Mouse (Mus musculus) intestine, embryonic 15.5 days (tissue): ENCODE results near the gene Kcnh1. TPM values are rescaled to one million over a fixed set of nuclear protein-coding genes. Genes with fewer than 3 reads are reported as not detected.

Source experiments
- ATAC-seq: fragments of 200-750 bp; cut with Nextera tagmentation; 2 replicates; pipeline ENCODE4 v1.8.0; 2017; ENCODE audit warnings: moderate TSS enrichment, moderate library complexity
- H3K27ac ChIP-seq: fragments of 300-500 bp; sonication (generic); 2 replicates; pipeline ENCODE4 v1.5.1; 2015; ENCODE audit warnings: mild to moderate bottlenecking, inconsistent platforms
- H3K27me3 ChIP-seq: fragments of 300-500 bp; sonication (generic); replicated peaks from 2 replicates; pipeline ENCODE4 v1.6.1; 2015; ENCODE audit warnings: inconsistent platforms
- H3K36me3 ChIP-seq: fragments of 300-500 bp; sonication (generic); 2 replicates; pipeline ENCODE4 v1.6.1; 2015; ENCODE audit warnings: inconsistent platforms
- H3K4me1 ChIP-seq: fragments of 300-500 bp; sonication (generic); replicated peaks from 2 replicates; pipeline ENCODE4 v1.6.1; 2015; ENCODE audit warnings: inconsistent platforms
- H3K4me2 ChIP-seq: fragments of 300-500 bp; sonication (generic); replicated peaks from 2 replicates; pipeline ENCODE4 v1.6.1; 2015; ENCODE audit warnings: mild to moderate bottlenecking, inconsistent platforms
- H3K4me3 ChIP-seq: fragments of 300-500 bp; sonication (generic); replicated peaks from 2 replicates; pipeline ENCODE4 v1.5.1; 2015; ENCODE audit warnings: inconsistent platforms
- H3K9ac ChIP-seq: fragments of 300-500 bp; sonication (generic); 2 replicates; pipeline ENCODE4 v1.6.1; 2015; ENCODE audit warnings: inconsistent platforms
- H3K9me3 ChIP-seq: fragments of 300-500 bp; sonication (generic); 2 replicates; pipeline ENCODE4 v1.6.1; 2016; ENCODE audit warnings: inconsistent platforms
- WGBS: fragments of 180-500 bp; shearing (Covaris S2); methylation state at CpG from one replicate; pipeline ENCODE4 v1.1.7; 2015; 5-methylcytosine and 5-hydroxymethylcytosine counted together
- polyA plus RNA-seq: library from polyadenylated mRNA; unstranded; fragments of >200 nt; fragmentation: Nextera tagmentation; extraction: Ambion mirVana; gene quantifications from 2 replicates; pipeline ENCODE4 v1.2.1, GENCODE M21; 2015

Gene Kcnh1
- polyA plus RNA-seq, 1 experiment from 2014 or later: 0.99 TPM

GRCm38 (mm10) chr1:192307055-192307454 is 116.5 kb downstream of the Kcnh1 start:
- Histone ChIP-seq H3K27me3 (no peaks in the 10 kb centered on the region), H3K9me3 (no peaks in the 10 kb centered on the region), H3K4me2 (no peak overlapping the region), H3K9ac (no peak overlapping the region), H3K27ac (no peak overlapping the region), H3K4me3 (no peak overlapping the region), H3K36me3 (no peaks in the 10 kb centered on the region), H3K4me1 (0 out of 2 replicates have a peak, but pooled peaks cover 8% of the 10 kb centered on the region)
- ATAC-seq: no peak

DNA sequence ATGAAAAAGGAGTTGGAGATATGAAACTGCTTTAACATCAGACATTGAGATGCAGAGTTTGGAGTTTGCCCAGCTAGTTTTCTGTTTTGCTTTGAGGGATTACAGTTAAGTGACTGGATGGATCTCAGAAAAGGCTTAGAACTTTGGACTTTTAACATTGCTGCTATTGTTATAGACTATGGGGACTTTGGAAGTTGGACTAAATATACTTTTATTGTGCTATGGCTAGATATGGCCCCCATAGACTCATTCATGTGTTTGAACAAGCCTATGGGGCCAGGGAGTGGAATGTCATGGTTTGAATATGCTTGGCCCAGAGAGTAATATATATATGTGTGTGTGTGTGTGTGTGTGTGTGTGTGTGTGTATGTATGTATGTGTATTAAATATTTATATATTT is 120.7 kb downstream of the Kcnh1 start:
- H3K4me3 ChIP-seq: no peak overlapping the region
- no peaks in the 10 kb centered on the region for H3K36me3 ChIP-seq
- no peak overlapping the region for H3K4me2 ChIP-seq
- ATAC-seq: peak; percentile 90
- H3K9me3 ChIP-seq: no peaks in the 10 kb centered on the region
- H3K27ac ChIP-seq: peak overlapping the region; percentile 76
- H3K9ac ChIP-seq: no peak overlapping the region
- H3K27me3 ChIP-seq: no peaks in the 10 kb centered on the region
- H3K4me1 ChIP-seq: peaks cover 16% of the 10 kb centered on the region

GRCm38 (mm10) chr1:192311851-192312438 is 121.4 kb downstream of the Kcnh1 start:
- H3K9me3 ChIP-seq: no peaks in the 10 kb centered on the region
- WGBS: 55% methylated on average over 6 of the region's 6 CpGs
- H3K4me3 ChIP-seq: no peak overlapping the region
- peak; percentile 61 for ATAC-seq
- H3K27me3 ChIP-seq: no peaks in the 10 kb centered on the region
- H3K36me3 ChIP-seq: no peaks in the 10 kb centered on the region
- H3K9ac ChIP-seq: no peak overlapping the region
- H3K27ac ChIP-seq: peak overlapping the region; percentile 76
- H3K4me1 ChIP-seq: peaks cover 16% of the 10 kb centered on the region
- no peak overlapping the region for H3K4me2 ChIP-seq

GRCm38 (mm10) chr1:192312446-192312845 is 121.9 kb downstream of the Kcnh1 start:
- Histone ChIP-seq H3K4me3 (no peak overlapping the region), H3K4me1 (peaks cover 16% of the 10 kb centered on the region), H3K27me3 (no peaks in the 10 kb centered on the region), H3K9me3 (no peaks in the 10 kb centered on the region), H3K36me3 (no peaks in the 10 kb centered on the region), H3K9ac (no peak overlapping the region), H3K4me2 (no peak overlapping the region), H3K27ac (peak overlapping the region; percentile 76; the same call in 1 of the 2 replicates)
- WGBS: 45% methylated on average over 4 of the region's 4 CpGs
- no peak for ATAC-seq

- no peaks in the 10 kb centered on the region for H3K27me3 ChIP-seq
- no peak overlapping the region for H3K9ac ChIP-seq
- H3K4me3 ChIP-seq: no peak overlapping the region
- H3K4me2 ChIP-seq: no peak overlapping the region
- no peak for ATAC-seq
- H3K4me1 ChIP-seq: peaks cover 16% of the 10 kb centered on the region
- H3K36me3 ChIP-seq: no peaks in the 10 kb centered on the region
- 65% methylated on average over 4 of the region's 4 CpGs for WGBS
- H3K9me3 ChIP-seq: no peaks in the 10 kb centered on the region
- no peak overlapping the region for H3K27ac ChIP-seq
Observed at GRCm38 (mm10) chr1:192312998-192313397, 122.4 kb downstream of the Kcnh1 start.

DNA sequence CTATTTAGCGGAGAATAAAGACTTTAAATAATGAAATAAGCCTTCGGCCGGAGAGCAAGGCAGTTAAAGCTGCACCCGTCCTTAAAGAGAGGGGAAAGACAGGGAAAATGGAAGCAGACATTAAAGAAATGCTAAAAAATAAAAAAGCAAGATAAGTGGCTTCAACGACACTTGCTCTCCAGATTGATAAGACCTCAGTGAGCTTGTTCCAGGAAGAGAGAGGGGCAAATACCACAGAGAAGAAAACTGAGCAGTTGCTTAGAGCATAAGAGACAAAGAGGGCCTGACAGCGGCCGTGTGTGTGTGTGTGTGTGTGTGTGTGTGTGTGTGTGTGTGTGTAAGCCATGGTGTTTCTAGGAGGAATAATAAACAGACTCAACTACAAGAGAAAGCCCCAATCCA is 123.0 kb downstream of the Kcnh1 start:
- Histone ChIP-seq H3K4me1 (peaks cover 16% of the 10 kb centered on the region), H3K9ac (no peak overlapping the region), H3K27me3 (no peaks in the 10 kb centered on the region), H3K27ac (no peak overlapping the region), H3K4me3 (no peak overlapping the region), H3K9me3 (no peaks in the 10 kb centered on the region), H3K4me2 (no peak overlapping the region), H3K36me3 (no peaks in the 10 kb centered on the region)
- 47% methylated on average over 7 of the region's 7 CpGs for WGBS
- no peak for ATAC-seq

GRCm38 (mm10) chr1:192314044-192314443 is 123.5 kb downstream of the Kcnh1 start:
- ATAC-seq: peak; percentile 26
- no peaks in the 10 kb centered on the region for H3K27me3 ChIP-seq
- H3K9ac ChIP-seq: no peak overlapping the region
- H3K4me3 ChIP-seq: no peak overlapping the region
- 65% methylated on average over 3 of the region's 3 CpGs for WGBS
- H3K9me3 ChIP-seq: no peaks in the 10 kb centered on the region
- peaks cover 16% of the 10 kb centered on the region for H3K4me1 ChIP-seq
- H3K4me2 ChIP-seq: no peak overlapping the region
- no peak overlapping the region for H3K27ac ChIP-seq
- H3K36me3 ChIP-seq: no peaks in the 10 kb centered on the region

GRCm38 (mm10) chr1:192315392-192316070 is 125.0 kb downstream of the Kcnh1 start:
- 60% methylated on average over 1 of the region's 1 CpGs for WGBS
- Histone ChIP-seq H3K4me1 (peaks cover 16% of the 10 kb centered on the region), H3K27ac (no peak overlapping the region), H3K4me2 (no peak overlapping the region), H3K9ac (no peak overlapping the region), H3K4me3 (no peak overlapping the region), H3K36me3 (no peaks in the 10 kb centered on the region), H3K9me3 (no peaks in the 10 kb centered on the region), H3K27me3 (no peaks in the 10 kb centered on the region)
- no peak for ATAC-seq

DNA sequence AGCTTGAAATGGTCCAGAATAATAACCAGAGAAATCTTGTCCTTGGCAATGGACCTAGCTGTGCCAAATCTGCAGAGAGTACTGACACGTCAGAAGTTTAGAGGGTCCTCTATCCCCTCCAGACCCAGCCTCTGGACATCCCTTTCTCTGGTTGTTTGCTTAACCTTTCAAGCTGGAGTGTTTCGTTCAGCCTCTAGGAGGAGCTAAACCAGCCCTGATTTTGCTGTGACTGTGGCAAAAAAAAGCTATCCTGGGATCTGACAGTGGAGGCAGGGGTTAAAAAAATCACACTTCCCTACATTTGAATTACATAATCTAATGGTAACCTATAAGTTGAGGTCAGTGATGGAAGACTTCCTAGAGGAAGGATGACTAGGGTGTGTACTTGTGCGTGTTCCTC is 133.6 kb downstream of the Kcnh1 start:
- Histone ChIP-seq H3K27ac (no peak overlapping the region), H3K36me3 (no peaks in the 10 kb centered on the region), H3K4me1 (no peaks in the 10 kb centered on the region), H3K4me3 (no peak overlapping the region), H3K9ac (no peak overlapping the region), H3K27me3 (no peaks in the 10 kb centered on the region), H3K9me3 (no peaks in the 10 kb centered on the region), H3K4me2 (no peak overlapping the region)
- WGBS: 48% methylated on average over 3 of the region's 3 CpGs
- ATAC-seq: no peak

DNA sequence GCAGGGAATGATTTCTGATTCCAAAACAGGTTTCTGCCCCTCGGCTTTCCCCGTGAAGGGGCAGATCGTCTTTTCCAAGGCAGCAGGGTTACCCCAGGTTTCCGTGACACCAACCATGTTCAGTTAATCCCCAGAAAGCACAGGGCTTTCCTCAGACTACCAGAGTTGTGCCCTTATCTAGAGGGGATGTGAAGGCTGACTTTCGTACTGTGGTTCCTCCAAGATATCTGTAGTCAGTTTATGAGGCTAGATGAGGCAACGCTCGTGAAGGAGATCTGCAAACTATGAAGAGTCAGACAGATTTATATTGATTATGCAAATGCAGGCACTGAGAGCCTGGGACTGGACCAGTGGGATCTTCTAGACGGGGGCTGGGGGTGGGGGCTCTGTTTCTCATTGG is 136.5 kb downstream of the Kcnh1 start:
- H3K27ac ChIP-seq: no peak overlapping the region
- no peaks in the 10 kb centered on the region for H3K36me3 ChIP-seq
- no peak overlapping the region for H3K9ac ChIP-seq
- no peaks in the 10 kb centered on the region for H3K4me1 ChIP-seq
- H3K9me3 ChIP-seq: no peaks in the 10 kb centered on the region
- 76% methylated on average over 8 of the region's 8 CpGs for WGBS
- H3K4me3 ChIP-seq: no peak overlapping the region
- no peak overlapping the region for H3K4me2 ChIP-seq
- no peaks in the 10 kb centered on the region for H3K27me3 ChIP-seq
- ATAC-seq: no peak

DNA sequence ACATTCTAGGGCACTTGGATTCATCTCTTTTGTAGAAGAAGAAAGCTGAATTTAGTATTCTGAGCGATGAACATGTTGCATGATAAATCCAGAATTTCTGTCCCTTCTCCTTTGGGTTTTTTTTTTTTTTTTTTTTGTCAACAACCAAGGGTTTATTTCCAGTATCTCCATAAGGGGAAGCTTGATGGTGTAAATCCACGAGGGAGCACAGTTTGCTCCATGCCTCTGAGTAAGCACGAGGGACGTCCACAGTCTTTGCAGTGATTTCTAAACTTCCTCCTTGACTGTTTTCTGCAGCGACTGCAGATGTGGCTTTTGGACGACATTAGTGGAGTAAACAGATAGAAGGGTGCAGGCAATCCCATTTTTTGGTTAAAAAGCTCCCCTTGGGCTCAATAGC is 140.6 kb downstream of the Kcnh1 start:
- Histone ChIP-seq H3K27ac (no peak overlapping the region), H3K27me3 (no peaks in the 10 kb centered on the region), H3K4me3 (no peak overlapping the region), H3K9ac (no peak overlapping the region), H3K36me3 (no peaks in the 10 kb centered on the region), H3K4me2 (no peak overlapping the region), H3K9me3 (no peaks in the 10 kb centered on the region), H3K4me1 (no peaks in the 10 kb centered on the region)
- no peak for ATAC-seq
- WGBS: 65% methylated on average over 6 of the region's 6 CpGs

GRCm38 (mm10) chr1:192336029-192336428 is 145.5 kb downstream of the Kcnh1 start:
- no peak for ATAC-seq
- Histone ChIP-seq H3K9ac (no peak overlapping the region), H3K9me3 (no peaks in the 10 kb centered on the region), H3K4me3 (no peak overlapping the region), H3K4me1 (no peaks in the 10 kb centered on the region), H3K27me3 (no peaks in the 10 kb centered on the region), H3K4me2 (no peak overlapping the region), H3K36me3 (no peaks in the 10 kb centered on the region), H3K27ac (no peak overlapping the region)
- 92% methylated on average over 5 of the region's 5 CpGs for WGBS

DNA sequence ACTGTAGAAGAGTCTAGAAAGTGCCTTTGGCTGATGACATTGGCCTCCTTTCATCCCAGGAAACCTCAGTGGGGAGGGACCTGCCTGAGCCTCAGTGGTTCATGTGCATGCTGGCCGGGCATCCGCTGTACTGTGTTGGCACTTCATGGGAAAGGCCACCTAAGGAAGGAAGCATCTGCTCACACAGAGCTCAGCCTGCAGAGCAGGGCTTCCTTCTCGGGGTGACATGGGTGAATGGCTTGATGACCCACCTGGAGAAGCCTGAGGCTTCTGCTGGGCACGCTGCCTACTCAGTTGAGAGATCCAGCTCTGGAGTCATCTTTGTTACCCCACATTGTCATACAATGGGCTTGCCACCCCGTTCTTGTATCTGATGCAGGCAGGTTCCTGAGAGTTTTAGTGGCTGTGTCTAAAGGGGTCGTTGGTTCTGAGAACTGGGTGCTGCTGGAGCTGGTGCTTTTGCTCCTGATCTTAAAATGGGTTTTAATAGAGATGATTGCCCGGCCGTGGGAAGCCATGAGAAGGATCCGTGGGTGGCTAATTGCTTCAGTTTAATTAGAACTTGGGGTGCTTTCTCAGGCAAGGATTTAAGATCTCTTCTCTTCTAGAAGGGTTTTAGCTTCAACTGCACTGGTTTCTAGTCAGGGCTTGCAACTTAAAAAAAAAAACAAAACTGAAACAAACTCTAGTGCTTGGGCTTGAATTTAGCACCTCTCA is 148.9 kb downstream of the Kcnh1 start:
- no peak overlapping the region for H3K9ac ChIP-seq
- H3K4me1 ChIP-seq: no peaks in the 10 kb centered on the region
- H3K27ac ChIP-seq: no peak overlapping the region
- no peak overlapping the region for H3K4me2 ChIP-seq
- H3K36me3 ChIP-seq: no peaks in the 10 kb centered on the region
- no peaks in the 10 kb centered on the region for H3K27me3 ChIP-seq
- H3K4me3 ChIP-seq: no peak overlapping the region
- ATAC-seq: no peak
- H3K9me3 ChIP-seq: no peaks in the 10 kb centered on the region
- 82% methylated on average over 9 of the region's 9 CpGs for WGBS
